20 mouse cellular contexts compared by ENCODE assay signal in genomic region chr4:117105127-117105526, GRCm38 (mm10). TPM values are rescaled to one million over a fixed set of nuclear protein-coding genes. Genes with fewer than 3 reads are reported as not detected.
DNase-seq lines count a peak whose midpoint lies in the region; ATAC-seq lines count a peak whose summit lies in the region.
"Had no signal": no experiment of that assay in that cellular context is flagged by ENCODE, and none has a peak within 500 bp of the region (broad histone marks: within the 10 kb centered on the region; RNA-seq: fewer than 3 reads in every experiment).

No protein-coding gene starts in this region.

- H3K27me3 ChIP-seq in neural tube, embryonic 14.5 days (ENCODE audit: control insufficient read depth, insufficient read depth, low read length): no peaks in the 10 kb centered on the region
- no peaks in the 10 kb centered on the region for H3K27me3 ChIP-seq in neural tube, embryonic 15.5 days (replicated peaks)
- H3K27me3 ChIP-seq: limb, embryonic 12.5 days had no signal

- WGBS in neural tube, embryonic 14.5 days: 61% methylated on average over 10 of the region's 10 CpGs
- 52% methylated on average over 10 of the region's 10 CpGs for WGBS in neural tube, embryonic 15.5 days

- no peak overlapping the region for H3K27ac ChIP-seq in neural tube, embryonic 14.5 days (ENCODE audit: low read depth, low read length)
- no peak overlapping the region for H3K27ac ChIP-seq in neural tube, embryonic 15.5 days (replicated peaks)
- H3K27ac ChIP-seq: limb, embryonic 12.5 days had no signal

- H3K9ac ChIP-seq in neural tube, embryonic 14.5 days (replicated peaks; ENCODE audit: low read depth, low read length): no peak overlapping the region; the same call in 1 of the 2 replicates
- H3K9ac ChIP-seq in neural tube, embryonic 15.5 days (replicated peaks): no peak overlapping the region
- H3K9ac ChIP-seq: heart, embryonic 12.5 days; limb, embryonic 12.5 days; liver, postnatal 0 days had no signal

- no peak overlapping the region for H3K4me2 ChIP-seq in neural tube, embryonic 14.5 days (ENCODE audit: low read depth, low read length)
- H3K4me2 ChIP-seq in neural tube, embryonic 15.5 days: no peak overlapping the region
- H3K4me2 ChIP-seq: heart, embryonic 12.5 days; limb, embryonic 12.5 days had no signal

- no peaks in the 10 kb centered on the region for H3K4me1 ChIP-seq in neural tube, embryonic 14.5 days (ENCODE audit: control insufficient read depth, insufficient read depth, low read length)
- peaks cover 11% of the 10 kb centered on the region for H3K4me1 ChIP-seq in neural tube, embryonic 15.5 days
- H3K4me1 ChIP-seq: heart, embryonic 12.5 days had no signal

- peak; percentile 29 for DNase-seq in adrenal gland, postnatal 36 days
- no peak for DNase-seq in adrenal gland, adult 8-10 months
- peak; percentile 52 for DNase-seq in kidney, adult 9 months
- DNase-seq in kidney, adult 11 months: no peak
- peak; percentile 56 for DNase-seq in testis, postnatal 14 days (ENCODE audit: low spot score)
- DNase-seq: cerebellum, adult 8-10 months; gastrocnemius, postnatal 10 days; layer of hippocampus, postnatal 36 days; liver, postnatal 0 days; thymus, adult 18-20 months had no signal

- H3K4me3 ChIP-seq in neural tube, embryonic 14.5 days (ENCODE audit: low read depth, low read length): no peak overlapping the region
- H3K4me3 ChIP-seq in neural tube, embryonic 15.5 days (replicated peaks): no peak overlapping the region
- H3K4me3 ChIP-seq: heart, embryonic 12.5 days; limb, embryonic 12.5 days had no signal

- peak; percentile 45; the same call in 1 of the 2 replicates for ATAC-seq in neural tube, embryonic 14.5 days (ENCODE audit: low read depth)
- no peak for ATAC-seq in neural tube, embryonic 15.5 days (ENCODE audit: low FRiP score)
- no peak for ATAC-seq in inflammation-experienced regulatory T-cells, adult 6 months
- ATAC-seq: liver, postnatal 0 days had no signal

- H3K36me3 ChIP-seq in neural tube, embryonic 14.5 days (ENCODE audit: control insufficient read depth, insufficient read depth, low read length): peaks cover 8% of the 10 kb centered on the region
- peaks cover 42% of the 10 kb centered on the region for H3K36me3 ChIP-seq in neural tube, embryonic 15.5 days
- H3K36me3 ChIP-seq: G1E; heart, embryonic 12.5 days had no signal

- no peaks in the 10 kb centered on the region for H3K9me3 ChIP-seq in neural tube, embryonic 14.5 days (ENCODE audit: control insufficient read depth, low read length)
- no peaks in the 10 kb centered on the region for H3K9me3 ChIP-seq in neural tube, embryonic 15.5 days (replicated peaks)
- H3K9me3 ChIP-seq: G1E; heart, embryonic 12.5 days; limb, embryonic 12.5 days had no signal

RNA-seq across cellular contexts. Expression of gene Ptch2, which starts 9.3 kb away (rescaled TPM):
- total RNA-seq in adrenal gland, postnatal 36 days (2021): 1 to 10 TPM; 3.5 to 4.5 TPM
- 1 to 10 TPM; 3.8 to 9.0 (median 8.3) TPM for total RNA-seq in adrenal gland, adult 8-10 months (2022)
- polyA plus RNA-seq in neural tube, embryonic 14.5 days (2014; fragmentation: Nextera tagmentation; extraction: Ambion mirVana): 5.6 and 6.4 TPM in 2 replicates
- 6.9 and 7.1 TPM in 2 replicates for polyA plus RNA-seq in neural tube, embryonic 15.5 days (2015; fragmentation: Nextera tagmentation; extraction: Ambion mirVana)
- under 1 TPM in 2 of 3 experiments, not detected in 1; 0.15 to 0.24 TPM for polyA plus RNA-seq in inflammation-experienced regulatory T-cells, adult 6 months (2017; shearing (Covaris generic))
- total RNA-seq: hematopoietic stem cell, adult 5-6 weeks; monocyte, adult 5-6 weeks had no signal
- polyA plus RNA-seq: G1E had no signal

RNA-seq across cellular contexts. Expression of gene Btbd19, which starts 20.4 kb away (rescaled TPM):
- total RNA-seq in adrenal gland, postnatal 36 days (2021): 1 to 10 TPM; 7.0 to 7.9 TPM
- total RNA-seq in adrenal gland, adult 8-10 months (2022): 10 to 100 TPM in 1 of 4 experiments, 1 to 10 TPM in 3; 6.6 to 11.4 (median 9.1) TPM
- polyA plus RNA-seq in neural tube, embryonic 14.5 days (2014; fragmentation: Nextera tagmentation; extraction: Ambion mirVana): 2.7 and 3.9 TPM in 2 replicates
- 4.7 and 5.5 TPM in 2 replicates for polyA plus RNA-seq in neural tube, embryonic 15.5 days (2015; fragmentation: Nextera tagmentation; extraction: Ambion mirVana)
- polyA plus RNA-seq in inflammation-experienced regulatory T-cells, adult 6 months (2017; shearing (Covaris generic)): 10 to 100 TPM; 24.8 to 27.2 (median 25.0) TPM

RNA-seq across cellular contexts. Expression of gene Tctex1d4, which starts 21.5 kb away (rescaled TPM):
- total RNA-seq in adrenal gland, postnatal 36 days (2021): not detected
- not detected for total RNA-seq in adrenal gland, adult 8-10 months (2022)
- polyA plus RNA-seq in neural tube, embryonic 14.5 days (2014; fragmentation: Nextera tagmentation; extraction: Ambion mirVana): not detected in 2 replicates
- polyA plus RNA-seq in neural tube, embryonic 15.5 days (2015; fragmentation: Nextera tagmentation; extraction: Ambion mirVana): not detected in 2 replicates
- polyA plus RNA-seq in inflammation-experienced regulatory T-cells, adult 6 months (2017; shearing (Covaris generic)): 1 to 10 TPM; 2.0 to 4.1 (median 3.1) TPM
- total RNA-seq: gastrocnemius, postnatal 10 days; hematopoietic stem cell, adult 5-6 weeks; layer of hippocampus, postnatal 36 days; megakaryocyte progenitor cell, adult 5-6 weeks; monocyte, adult 5-6 weeks had no signal
- polyA plus RNA-seq: forebrain, embryonic 11.5 days; heart, embryonic 12.5 days; limb, embryonic 12.5 days; liver, postnatal 0 days had no signal

RNA-seq across cellular contexts. Expression of gene Plk3, which starts 28.6 kb away (rescaled TPM):
- total RNA-seq in adrenal gland, postnatal 36 days (2021): 10 to 100 TPM; 12.8 to 44.6 TPM
- 10 to 100 TPM in 1 of 4 experiments, 1 to 10 TPM in 3; 4.5 to 18.0 (median 5.8) TPM for total RNA-seq in adrenal gland, adult 8-10 months (2022)
- 16.1 and 19.1 TPM in 2 replicates for polyA plus RNA-seq in neural tube, embryonic 14.5 days (2014; fragmentation: Nextera tagmentation; extraction: Ambion mirVana)
- polyA plus RNA-seq in neural tube, embryonic 15.5 days (2015; fragmentation: Nextera tagmentation; extraction: Ambion mirVana): 19.5 and 22.5 TPM in 2 replicates
- polyA plus RNA-seq in inflammation-experienced regulatory T-cells, adult 6 months (2017; shearing (Covaris generic)): 10 to 100 TPM; 13.4 to 19.8 (median 18.8) TPM

RNA-seq across cellular contexts. Expression of gene Rps8, which starts 50.9 kb away (rescaled TPM):
- 1,000 to 10,000 TPM; 1,017 to 1,149 TPM for total RNA-seq in adrenal gland, postnatal 36 days (2021)
- 1,000 to 10,000 TPM in 2 of 4 experiments, 100 to 1,000 TPM in 2; 974 to 1,059 (median 1,012) TPM for total RNA-seq in adrenal gland, adult 8-10 months (2022)
- polyA plus RNA-seq in neural tube, embryonic 14.5 days (2014; fragmentation: Nextera tagmentation; extraction: Ambion mirVana): 549 and 599 TPM in 2 replicates
- 530 and 610 TPM in 2 replicates for polyA plus RNA-seq in neural tube, embryonic 15.5 days (2015; fragmentation: Nextera tagmentation; extraction: Ambion mirVana)
- polyA plus RNA-seq in inflammation-experienced regulatory T-cells, adult 6 months (2017; shearing (Covaris generic)): 100 to 1,000 TPM; 670 to 888 (median 878) TPM

Comparison
In these comparisons a context has a peak if more than half of its experiments do, and no peak if none do; other contexts are left out.
1. DNase-seq: peak in adrenal gland, postnatal 36 days (2 of 2), kidney, adult 9 months (single experiment) and testis, postnatal 14 days (single experiment); none in adrenal gland, adult 8-10 months (single experiment) and kidney, adult 11 months (single experiment).